24 mouse cellular contexts compared by ENCODE assay signal in genomic region chr9:94604993-94605392, GRCm38 (mm10).
DNase-seq lines count a peak whose midpoint lies in the region; ATAC-seq lines count a peak whose summit lies in the region.
"Had no signal": no experiment of that assay in that cellular context is flagged by ENCODE, and none has a peak within 500 bp of the region (broad histone marks: within the 10 kb centered on the region; RNA-seq: fewer than 3 reads in every experiment).

No protein-coding gene starts in this region.

- H3K4me3 ChIP-seq in midbrain, embryonic 13.5 days (replicated peaks), result no peak overlapping the region
- H3K4me3 ChIP-seq: embryonic facial prominence, embryonic 10.5 days; embryonic facial prominence, embryonic 12.5 days; forebrain, embryonic 13.5 days; forebrain, embryonic 15.5 days had no signal

- H3K27me3 ChIP-seq in midbrain, embryonic 13.5 days, result no peaks in the 10 kb centered on the region
- H3K27me3 ChIP-seq: CH12.LX; embryonic facial prominence, embryonic 12.5 days; forebrain, embryonic 13.5 days; forebrain, embryonic 15.5 days had no signal

- H3K27ac ChIP-seq in midbrain, embryonic 13.5 days, result no peak overlapping the region
- H3K27ac ChIP-seq: embryonic facial prominence, embryonic 10.5 days; embryonic facial prominence, embryonic 12.5 days; forebrain, embryonic 13.5 days; forebrain, embryonic 15.5 days had no signal

- peak; percentile 33 for DNase-seq in heart, adult 11 months
- no peak for DNase-seq in heart, postnatal 10 days
- DNase-seq in urinary bladder, adult 2 months (ENCODE audit: low spot score), result no peak
- DNase-seq: adrenal gland, adult 2 months; adrenal gland, postnatal 10 days; adrenal gland, postnatal 25 days; B cell, adult 2 months; cerebellum, adult 11 months; cerebellum, adult 18-20 months; cerebellum, adult 8-10 months; cerebellum, adult 9-11 months; cerebellum, postnatal 14 days; cerebellum, postnatal 36 days; forebrain, postnatal 0 days had no signal

- H3K4me2 ChIP-seq in midbrain, embryonic 13.5 days (replicated peaks), result no peak overlapping the region
- H3K4me2 ChIP-seq: embryonic facial prominence, embryonic 12.5 days; forebrain, embryonic 13.5 days; forebrain, embryonic 15.5 days had no signal

- WGBS in midbrain, embryonic 13.5 days, result 88% methylated on average over 2 of the region's 2 CpGs

- H3K9ac ChIP-seq in midbrain, embryonic 13.5 days (replicated peaks), result no peak overlapping the region
- H3K9ac ChIP-seq: embryonic facial prominence, embryonic 12.5 days; forebrain, embryonic 13.5 days; forebrain, embryonic 15.5 days; forebrain, postnatal 0 days had no signal

- intact Hi-C loops in heart, postnatal 10 days (cut with DNase I), result no loop called here

- peak; percentile 68 for ATAC-seq in granulocyte monocyte progenitor cell, adult 5-6 weeks (replicated peaks; ENCODE audit: poor library complexity, severe bottlenecking)
- peak; percentile 16; the same call in 1 of the 2 replicates for ATAC-seq in megakaryocyte progenitor cell, adult 5-6 weeks (replicated peaks; ENCODE audit: poor library complexity)
- ATAC-seq in midbrain, embryonic 13.5 days, result no peak
- ATAC-seq: CD4-positive, CD25-positive, alpha-beta regulatory T cell, adult 4 months; forebrain, embryonic 13.5 days; forebrain, embryonic 15.5 days; forebrain, postnatal 0 days had no signal

- no peaks in the 10 kb centered on the region for H3K9me3 ChIP-seq in midbrain, embryonic 13.5 days
- H3K9me3 ChIP-seq: embryonic facial prominence, embryonic 10.5 days; embryonic facial prominence, embryonic 12.5 days; forebrain, embryonic 13.5 days; forebrain, embryonic 15.5 days had no signal

- H3K4me1 ChIP-seq in midbrain, embryonic 13.5 days (replicated peaks), result peaks cover 4% of the 10 kb centered on the region
- H3K4me1 ChIP-seq: embryonic facial prominence, embryonic 10.5 days; embryonic facial prominence, embryonic 12.5 days had no signal

- no peaks in the 10 kb centered on the region for H3K36me3 ChIP-seq in midbrain, embryonic 13.5 days
- H3K36me3 ChIP-seq: embryonic facial prominence, embryonic 10.5 days; embryonic facial prominence, embryonic 12.5 days; forebrain, embryonic 15.5 days; G1E had no signal
